Mouse (Mus musculus) ES-Bruce4 (cell line): ENCODE measurements around the gene Cacna1d.

ENCODE experiments used
- CTCF ChIP-seq: IDR thresholded peaks from one replicate; pipeline ENCODE4 v1.8.1; 2011; ENCODE audit warnings: low read depth, low read length
- EP300 ChIP-seq: IDR thresholded peaks from 2 replicates; pipeline ENCODE4 v1.6.1; 2011; ENCODE audit warnings: low read depth, low read length; ENCODE audit not compliant: insufficient read depth
- POLR2A ChIP-seq: IDR thresholded peaks from one replicate; pipeline ENCODE4 v1.8.1; 2011; ENCODE audit warnings: low read length; ENCODE audit not compliant: insufficient read depth

- no peak for TF ChIP-seq POLR2A
- no peak for TF ChIP-seq CTCF
- no peak for TF ChIP-seq EP300
These were observed 290.9 kb downstream of the Cacna1d start for GRCm38 (mm10) chr14:30200310-30200709.
